Mouse (Mus musculus) induced T-regulatory cell, adult 2 months (primary cell): ENCODE results near the gene Mgat4d.
A peak's percentile ranks its signal among the peaks of the same experiment; 100 is the strongest.
"Not testable (repeated sequence)": the region's sequence is repeated elsewhere in the genome, so short reads cannot be mapped to it uniquely, and the experiment has no call there.

Experiments used
- DNase-seq: peaks from one replicate; pipeline ENCODE4 v3.0.0-alpha.2; 2012; ENCODE audit warnings: low read depth

Mgat4d gene

GRCm38 (mm10) chr8:83348263-83348662 is at the start of gene Mgat4d:
TSS of gene Mgat4d (plus strand) at chr8:83348471.
- no peak for DNase-seq

DNA sequence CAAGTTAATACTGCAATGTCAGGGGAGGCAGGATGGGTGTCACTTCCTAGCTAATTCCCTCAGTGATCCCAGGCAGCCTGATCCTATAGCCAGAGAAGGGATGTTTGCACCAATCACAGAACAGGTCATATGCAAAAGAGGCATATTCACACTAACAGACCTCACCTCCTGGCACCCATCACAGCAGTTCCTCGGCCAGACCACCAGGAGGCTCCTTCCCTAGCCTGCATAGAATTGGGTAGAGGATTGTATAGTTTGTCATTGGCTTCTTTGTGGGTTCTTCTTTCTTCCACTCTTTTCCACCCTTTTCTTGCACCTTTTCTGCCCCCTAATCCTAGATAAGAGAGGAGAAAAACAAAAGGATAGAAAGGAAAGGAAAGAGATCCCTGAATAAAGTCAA is 48.1 kb upstream of the Mgat4d start:
- DNase-seq: peak; percentile 39

DNA sequence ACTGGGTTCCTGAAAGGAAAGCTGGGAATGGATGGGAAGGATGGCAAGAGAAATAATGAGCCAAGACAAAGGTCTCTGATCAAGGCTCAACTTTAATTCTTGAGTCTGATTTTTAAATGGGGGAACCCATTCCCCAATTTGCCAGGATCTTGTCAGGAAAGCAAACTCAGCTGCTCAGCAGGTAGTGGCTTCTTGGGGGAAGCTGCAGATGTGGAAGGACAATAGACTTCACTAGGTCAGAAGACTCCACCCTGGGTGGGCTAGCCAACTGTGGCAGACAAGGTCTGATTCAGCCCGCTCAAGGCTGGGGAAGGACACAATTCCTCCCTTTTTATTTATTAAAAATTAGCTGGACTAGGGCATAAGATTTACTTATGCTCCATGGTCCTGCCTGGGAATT is 43.3 kb upstream of the Mgat4d start:
- no peak for DNase-seq

GRCm38 (mm10) chr8:83309836-83310235 is 38.4 kb upstream of the Mgat4d start:
- no peak for DNase-seq

DNA sequence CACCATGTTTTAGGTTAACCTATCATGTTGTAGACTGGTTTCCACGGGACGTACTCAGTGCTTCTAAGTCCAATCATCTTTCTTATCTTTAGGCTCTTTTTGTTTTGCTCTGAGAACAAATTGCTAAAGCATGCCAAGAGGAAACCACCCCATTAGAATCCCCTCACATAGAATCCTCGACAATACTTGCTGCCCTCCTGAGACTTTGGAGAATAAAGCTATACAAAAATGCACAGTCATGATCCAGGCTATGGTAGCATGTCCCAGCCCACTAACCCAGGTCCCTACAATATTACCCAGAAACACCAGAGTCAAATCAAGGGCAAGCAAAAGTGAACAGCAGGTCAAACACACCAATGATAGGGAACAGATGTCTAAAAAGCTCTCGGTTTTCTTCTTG is 33.2 kb upstream of the Mgat4d start:
- not testable (repeated sequence) for DNase-seq

- DNase-seq: no peak
Measured at GRCm38 (mm10) chr8:83315691-83316090, 32.6 kb upstream of the Mgat4d start.

DNA sequence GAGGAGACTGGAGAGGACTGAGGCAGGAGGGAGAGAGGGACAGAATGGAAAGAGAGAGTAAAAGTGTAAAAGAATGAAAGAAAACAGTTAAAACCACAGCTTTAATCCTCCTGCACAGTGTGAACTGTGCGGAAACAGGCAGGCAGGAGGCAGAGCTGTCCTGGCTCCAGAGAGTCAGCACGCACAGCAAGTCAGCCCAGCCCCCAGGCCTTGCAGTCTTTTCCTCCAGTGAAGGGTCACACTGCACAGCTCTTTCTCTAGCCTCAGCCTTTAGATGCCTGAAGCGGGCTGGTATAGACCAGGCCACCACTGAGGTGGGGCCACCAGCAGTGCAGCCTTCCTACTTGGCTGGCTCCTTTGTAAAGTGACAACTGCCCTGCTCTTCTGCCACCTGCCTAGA is 27.7 kb upstream of the Mgat4d start:
- DNase-seq: no peak

GRCm38 (mm10) chr8:83322374-83322773 is 25.9 kb upstream of the Mgat4d start:
- DNase-seq: no peak

DNA sequence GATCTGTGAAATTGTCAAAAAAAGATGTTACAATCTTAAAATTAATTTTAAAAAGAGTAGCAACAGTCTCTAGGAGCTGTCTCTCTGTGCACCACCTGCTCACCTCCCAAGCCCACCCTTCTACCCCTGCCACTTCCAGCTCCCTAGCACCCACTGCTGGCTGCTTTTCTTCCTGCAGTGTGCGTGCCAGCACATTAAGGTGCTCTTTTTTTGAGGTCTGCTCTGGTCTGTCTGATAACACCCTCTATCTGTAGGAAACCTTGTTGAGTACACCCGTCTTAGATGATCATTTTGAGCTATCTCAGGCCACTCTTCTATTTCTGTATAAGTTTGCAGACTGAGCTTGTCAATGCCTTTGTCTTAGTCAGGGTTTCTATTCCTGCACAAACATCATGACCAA is 25.2 kb upstream of the Mgat4d start:
- no peak for DNase-seq

DNA sequence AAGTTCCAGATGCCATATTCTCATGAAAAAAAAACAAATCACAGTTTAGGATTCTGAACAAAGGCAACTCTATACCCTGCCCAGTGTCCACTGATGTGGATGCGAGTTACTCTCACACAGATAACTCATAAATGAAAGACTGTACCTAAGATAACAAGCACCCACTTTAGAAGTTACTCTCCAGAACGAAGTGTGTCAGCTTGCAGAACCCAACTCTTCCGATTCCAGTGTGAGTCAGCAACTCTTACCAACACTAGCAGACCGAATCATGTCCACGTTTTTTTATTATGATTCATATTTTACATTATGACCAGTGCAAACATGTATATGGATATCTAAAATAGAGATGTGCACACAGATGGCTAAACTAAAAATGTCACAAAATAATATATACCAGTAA is 20.4 kb upstream of the Mgat4d start:
- DNase-seq: no peak

DNA sequence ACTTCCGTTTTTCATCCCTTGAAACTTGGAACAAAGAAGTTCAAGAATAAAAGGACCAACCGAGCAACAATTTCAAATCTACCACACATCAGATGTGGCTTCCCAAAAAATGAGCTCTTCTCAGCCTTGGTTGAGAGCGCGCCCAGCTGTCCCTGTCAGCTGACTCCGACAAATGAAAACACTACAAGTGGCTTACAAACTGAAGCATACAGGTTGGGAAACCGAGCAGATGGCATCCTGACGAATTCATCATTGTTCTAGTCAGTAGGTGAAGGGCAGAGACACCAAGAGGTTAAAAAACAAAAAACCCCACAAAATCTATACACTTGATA is 16.7 kb upstream of the Mgat4d start:
- no peak for DNase-seq

DNA sequence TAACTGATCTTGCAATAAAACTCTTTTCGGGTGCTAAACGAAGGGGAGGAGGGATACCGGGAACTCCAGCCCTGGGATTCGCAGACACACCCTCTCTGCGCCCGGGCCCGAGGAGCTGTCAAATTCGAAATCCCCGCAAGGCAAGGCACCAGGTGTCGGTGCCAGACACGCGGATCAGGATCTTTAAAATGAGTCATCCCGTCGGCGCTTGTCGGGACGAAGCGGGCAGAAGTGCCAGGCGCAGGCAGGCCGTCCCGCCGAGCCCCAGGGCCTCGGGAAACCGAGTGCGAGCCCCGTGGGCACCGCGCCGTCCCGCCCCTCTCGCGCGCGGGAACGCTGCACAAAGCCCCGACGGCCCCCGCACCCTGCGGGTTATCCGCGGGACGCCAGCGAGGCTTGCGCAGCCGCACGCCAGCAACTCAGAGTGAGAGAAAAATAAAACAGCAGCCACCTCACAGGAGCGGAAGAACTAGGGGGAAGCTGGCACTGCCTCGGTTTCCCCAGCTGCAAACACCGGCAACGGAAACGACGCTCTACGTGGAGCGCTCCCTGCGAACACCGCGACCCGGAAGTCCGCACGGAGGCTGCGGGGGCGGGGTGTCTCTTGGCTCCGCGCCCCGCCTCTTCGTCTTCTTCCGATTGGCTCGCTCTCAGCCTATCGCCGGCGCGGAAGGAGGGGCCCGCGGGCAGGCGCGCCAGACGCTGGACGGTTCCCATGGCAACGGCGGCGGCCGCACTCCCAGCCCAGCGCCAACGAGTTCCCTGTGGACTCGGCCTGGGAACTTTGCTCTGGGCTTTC is 16.2 kb upstream of the Mgat4d start, which contains the start of gene Elmod2:
Gene Elmod2 (minus strand): TSS at position 588 of the 799 bp plus-strand sequence.
- DNase-seq: peak; percentile 97

GRCm38 (mm10) chr8:83332864-83333263 is 15.4 kb upstream of the Mgat4d start:
- DNase-seq: no peak

GRCm38 (mm10) chr8:83342076-83342475 is 6.2 kb upstream of the Mgat4d start:
- DNase-seq: no peak

- DNase-seq: peak; percentile 51
Measured at GRCm38 (mm10) chr8:83342693-83343092, 5.6 kb upstream of the Mgat4d start.

DNA sequence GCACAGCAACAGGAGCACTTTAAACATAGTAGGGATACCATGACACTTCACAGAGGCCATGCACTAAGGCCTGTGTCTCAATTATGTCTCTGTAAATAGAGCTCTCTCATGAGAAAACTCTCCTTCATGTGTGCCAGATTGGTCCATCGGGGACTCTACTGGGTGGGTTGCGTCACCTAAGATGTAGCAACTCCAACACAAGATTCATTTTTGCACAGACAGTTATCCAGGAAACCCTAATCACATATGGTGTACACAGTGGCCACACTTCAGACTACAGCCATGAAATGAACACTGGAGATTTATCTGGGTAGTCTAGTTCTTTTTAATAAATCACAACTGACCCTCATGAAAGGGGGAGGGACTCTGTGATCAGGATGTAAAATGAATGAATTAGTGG is 3.0 kb downstream of the Mgat4d start:
- no peak for DNase-seq

- DNase-seq: no peak
Measured at GRCm38 (mm10) chr8:83363156-83363769, 15.0 kb downstream of the Mgat4d start.

DNA sequence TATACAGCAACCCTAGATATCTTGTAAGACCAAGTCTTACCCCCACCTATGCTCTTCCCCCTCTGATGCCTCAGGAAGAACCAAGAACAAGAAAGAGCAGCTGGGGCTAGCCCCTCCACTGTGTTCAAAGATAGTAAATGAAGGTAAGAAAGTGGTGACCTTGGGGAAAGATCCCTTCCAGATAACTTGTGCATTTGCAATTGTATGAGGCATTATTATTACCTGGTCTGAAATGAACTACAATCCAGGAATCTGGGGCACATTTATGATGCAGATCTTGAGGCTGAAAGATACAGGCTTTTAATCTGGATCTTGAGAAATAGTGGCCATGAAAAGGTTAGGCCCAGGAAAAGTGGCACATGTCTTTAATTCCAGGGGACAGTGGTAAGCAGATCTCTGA is 29.0 kb downstream of the Mgat4d start:
- no peak for DNase-seq

GRCm38 (mm10) chr8:83380141-83380540 is 31.9 kb downstream of the Mgat4d start:
- no peak for DNase-seq

GRCm38 (mm10) chr8:83381016-83381415 is 32.7 kb downstream of the Mgat4d start:
- DNase-seq: no peak

GRCm38 (mm10) chr8:83382850-83383249 is 34.6 kb downstream of the Mgat4d start:
- no peak for DNase-seq

- DNase-seq: peak; percentile 65
Measured at GRCm38 (mm10) chr8:83389316-83390005, 41.2 kb downstream of the Mgat4d start, which contains the start of gene Clgn. TSS of gene Clgn (plus strand) at chr8:83389867.
